Mouse (Mus musculus) thymus, adult 2 months (tissue): ENCODE data around the gene Lage3. TPM values are rescaled to one million over a fixed set of nuclear protein-coding genes. Genes with fewer than 3 reads are reported as not detected.

ENCODE experiments used
- DNase-seq: peaks from one replicate; pipeline ENCODE4 v3.0.0; 2021
- H3K27ac ChIP-seq: fragments of 200-500 bp; 2 replicates; pipeline ENCODE4 v1.5.1; 2012; ENCODE audit warnings: low read length, control low read depth; ENCODE audit not compliant: control insufficient read depth, insufficient read depth
- H3K27me3 ChIP-seq: fragments of 200-500 bp; 2 replicates; pipeline ENCODE4 v1.6.1; 2012; ENCODE audit warnings: mild to moderate bottlenecking, low read length, moderate library complexity, mixed read lengths; ENCODE audit not compliant: control insufficient read depth, insufficient read depth
- H3K36me3 ChIP-seq: fragments of 200-500 bp; 2 replicates; pipeline ENCODE4 v1.6.1; 2012; ENCODE audit warnings: mild to moderate bottlenecking, low read length, moderate library complexity; ENCODE audit not compliant: control insufficient read depth, insufficient read depth
- H3K4me1 ChIP-seq: fragments of 200-500 bp; replicated peaks from 2 replicates; pipeline ENCODE4 v1.6.1; 2012; ENCODE audit warnings: low read length; ENCODE audit not compliant: control insufficient read depth, insufficient read depth
- H3K4me3 ChIP-seq: fragments of 200-500 bp; 2 replicates; pipeline ENCODE4 v1.5.1; 2012; ENCODE audit warnings: mild to moderate bottlenecking, low read length, control low read depth, moderate library complexity; ENCODE audit not compliant: control insufficient read depth, insufficient read depth
- CTCF ChIP-seq: fragments of 200-500 bp; IDR thresholded peaks from 2 replicates; pipeline ENCODE4 v1.5.1; 2012; ENCODE audit warnings: mild to moderate bottlenecking, control low read depth, low read length, moderate library complexity, borderline replicate concordance; ENCODE audit not compliant: control insufficient read depth, poor library complexity, insufficient read depth; ENCODE audit errors: extremely low read depth
- POLR2A ChIP-seq: fragments of 200-500 bp; IDR thresholded peaks from 2 replicates; pipeline ENCODE4 v1.6.1; 2012; ENCODE audit warnings: mild to moderate bottlenecking, low read length, control low read depth, moderate library complexity; ENCODE audit not compliant: control insufficient read depth, poor library complexity, insufficient read depth; ENCODE audit errors: extremely low read depth
- WGBS: fragments of 180-500 bp; shearing (Covaris S2); methylation state at CpG from one replicate; pipeline ENCODE4 v1.1.7; 2018; 5-methylcytosine and 5-hydroxymethylcytosine counted together
- polyA plus RNA-seq: library from polyadenylated mRNA; depleted of rRNA; stranded (reverse); fragments of >200 nt; gene quantifications from 2 replicates; pipeline ENCODE4 v1.2.3, GENCODE M21; 2012; rRNA removed

Lage3 gene
- polyA plus RNA-seq: 56.5 and 63.6 TPM in 2 replicates

DNA sequence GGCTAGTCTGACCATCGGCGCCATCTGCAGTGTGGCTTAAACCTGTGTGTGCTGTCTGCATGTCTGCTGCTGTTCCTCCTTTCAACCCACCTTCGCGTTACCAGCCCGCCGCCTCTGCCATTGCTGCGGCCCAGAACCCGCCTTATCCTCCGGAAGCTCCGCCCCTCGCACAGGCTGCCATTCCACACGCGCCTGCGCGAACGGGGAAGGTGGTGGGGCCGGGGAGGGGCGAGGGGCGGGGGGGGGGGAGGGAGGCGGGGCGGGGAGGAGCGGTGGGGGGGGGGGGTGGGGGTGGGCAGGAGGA is at the start of gene Lage3:
Gene Lage3, minus strand, starts transcription at position 152 of the 304 bp plus-strand sequence.
- TF ChIP-seq CTCF: no peak
- TF ChIP-seq POLR2A: peak; percentile 34; the same call in 1 of the 2 replicates
- Histone ChIP-seq H3K27me3 (no peaks in the 10 kb centered on the region), H3K4me3 (peak within 1 kb of the TSS; percentile 87), H3K27ac (peak within 1 kb of the TSS; percentile 33), H3K4me1 (peaks cover 4% of the 10 kb centered on the region), H3K36me3 (no peaks in the 10 kb centered on the region)
- DNase-seq: peak; percentile 77
- 0% methylated on average over 11 of the region's 22 CpGs for WGBS

DNA sequence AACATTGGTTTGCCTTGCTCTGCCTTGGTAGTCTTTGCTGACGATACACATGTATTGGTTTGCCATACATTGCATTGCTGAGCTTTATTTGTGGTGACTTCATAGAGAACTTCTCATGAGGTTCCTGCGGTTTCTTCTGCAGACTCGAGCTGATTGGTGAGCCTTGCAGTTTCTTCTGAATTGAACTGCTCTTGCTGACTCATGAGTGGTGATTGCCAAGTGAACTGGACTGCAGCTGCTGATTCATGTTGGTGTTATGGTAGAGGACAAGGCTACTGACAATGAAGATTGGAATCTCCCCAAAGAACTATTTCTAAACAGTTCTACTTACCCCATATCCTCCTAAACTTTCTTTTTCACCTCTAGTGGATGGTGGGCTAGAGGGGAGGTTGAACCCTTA is 46.7 kb upstream of the Lage3 start:
- DNase-seq: no peak
- WGBS: 85% methylated on average over 3 of the region's 3 CpGs
- Histone ChIP-seq H3K4me3 (no peak overlapping the region), H3K27me3 (no peaks in the 10 kb centered on the region), H3K27ac (no peak overlapping the region), H3K4me1 (no peaks in the 10 kb centered on the region), H3K36me3 (no peaks in the 10 kb centered on the region)
- TF ChIP-seq CTCF (no peak), POLR2A (no peak)

DNA sequence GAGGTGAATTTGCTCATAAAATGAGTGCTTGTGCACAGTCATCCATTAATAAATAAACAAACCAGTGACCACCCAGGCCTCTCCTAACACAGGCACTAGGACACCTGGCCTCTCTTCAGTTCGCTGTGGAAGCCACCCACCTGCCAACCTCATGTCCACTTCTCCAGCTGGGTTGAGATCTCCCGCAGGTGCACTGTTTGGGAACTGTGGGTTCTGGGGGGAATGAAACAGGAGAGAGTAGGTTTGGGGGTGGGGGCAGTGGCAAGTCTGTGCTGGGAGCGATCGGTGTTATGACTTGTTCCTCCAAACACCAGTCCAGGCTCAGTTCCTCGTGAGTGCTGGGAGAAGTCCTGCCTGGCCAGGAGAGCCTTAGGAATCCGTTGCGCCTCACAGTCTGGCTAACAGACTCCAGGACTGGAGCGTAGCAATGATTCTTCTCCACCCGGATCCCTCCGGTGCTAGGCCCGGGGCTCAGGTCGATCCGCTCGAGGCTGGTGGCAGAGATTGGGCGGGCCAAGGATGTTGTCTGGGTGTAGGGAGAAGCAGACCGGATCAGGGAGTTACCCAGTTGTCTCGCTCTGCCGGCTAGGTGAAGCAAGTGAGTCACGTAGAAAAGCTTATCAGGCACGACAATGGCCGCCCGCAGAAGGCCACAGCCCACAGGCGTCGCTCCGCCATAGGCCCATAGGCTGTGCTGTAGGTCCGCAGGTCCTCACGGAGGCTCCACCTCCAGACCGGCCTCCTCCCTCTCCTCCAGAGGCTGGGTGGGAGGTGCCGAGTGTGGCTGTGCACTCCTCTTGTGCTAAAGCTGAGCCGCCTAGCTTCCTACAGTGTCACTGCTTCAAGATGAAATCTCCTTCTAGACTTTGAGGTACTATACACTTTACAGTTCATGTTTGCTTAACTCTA is 39.4 kb upstream of the Lage3 start, which contains the start of the genes Fam3a and Ikbkg:
Gene Fam3a, minus strand, starts transcription at position 738 of the 909 bp plus-strand sequence.
Gene Ikbkg, plus strand, starts transcription at position 756 of the 909 bp plus-strand sequence.
- Histone ChIP-seq H3K27ac (peak within 1 kb of the TSS; percentile 55), H3K27me3 (no peaks in the 10 kb centered on the region), H3K4me3 (peak within 1 kb of the TSS; percentile 80), H3K36me3 (no peaks in the 10 kb centered on the region), H3K4me1 (peaks cover 4% of the 10 kb centered on the region)
- DNase-seq: peak; percentile 82
- TF ChIP-seq CTCF (no peak), POLR2A (no peak)
- 3% methylated on average over 30 of the region's 30 CpGs for WGBS

DNA sequence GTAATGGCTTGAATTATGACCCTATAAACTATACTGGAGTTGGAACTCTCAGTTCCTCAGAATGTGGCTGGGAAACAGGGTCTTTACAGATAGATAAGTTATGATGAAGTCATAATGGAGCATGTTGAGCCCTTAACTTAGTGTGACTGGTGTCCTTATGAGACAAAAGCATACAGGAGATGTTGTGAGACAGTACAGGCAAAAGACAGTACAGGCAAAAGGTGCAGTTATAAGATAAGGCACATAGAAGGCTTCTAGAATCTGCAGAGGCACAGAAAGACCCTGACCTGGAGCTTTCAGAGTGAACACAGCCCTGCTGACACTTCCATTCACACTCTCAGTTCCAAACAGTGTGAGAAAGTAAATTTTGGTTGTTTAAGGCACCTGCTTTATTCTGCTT is 34.7 kb upstream of the Lage3 start:
- Histone ChIP-seq H3K4me3 (no peak overlapping the region), H3K27ac (no peak overlapping the region), H3K27me3 (no peaks in the 10 kb centered on the region), H3K36me3 (peaks cover 6% of the 10 kb centered on the region; the same call in 1 of the 2 replicates), H3K4me1 (peaks cover 3% of the 10 kb centered on the region)
- TF ChIP-seq POLR2A (no peak), CTCF (no peak)
- no peak for DNase-seq

DNA sequence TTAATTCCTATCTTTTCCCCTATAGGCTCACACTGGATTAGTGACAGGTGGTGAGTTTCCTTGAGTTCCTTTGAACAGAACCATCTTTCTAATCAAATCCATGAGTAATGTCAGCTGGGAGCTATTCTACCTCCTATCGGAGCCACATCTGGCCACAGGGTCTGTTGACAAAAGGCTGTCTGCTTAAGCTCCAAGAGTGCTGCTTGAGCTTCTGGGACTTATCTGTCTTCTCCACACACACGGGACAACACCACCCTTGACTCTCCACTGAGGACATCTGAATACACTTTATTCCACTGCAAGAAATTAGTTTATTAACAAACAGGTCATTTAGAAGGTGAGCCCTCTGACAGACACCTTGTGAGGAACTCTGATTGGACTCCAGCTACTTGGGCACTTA is 31.0 kb upstream of the Lage3 start:
- 100% methylated on average over 2 of the region's 2 CpGs for WGBS
- TF ChIP-seq POLR2A (no peak), CTCF (no peak)

DNA sequence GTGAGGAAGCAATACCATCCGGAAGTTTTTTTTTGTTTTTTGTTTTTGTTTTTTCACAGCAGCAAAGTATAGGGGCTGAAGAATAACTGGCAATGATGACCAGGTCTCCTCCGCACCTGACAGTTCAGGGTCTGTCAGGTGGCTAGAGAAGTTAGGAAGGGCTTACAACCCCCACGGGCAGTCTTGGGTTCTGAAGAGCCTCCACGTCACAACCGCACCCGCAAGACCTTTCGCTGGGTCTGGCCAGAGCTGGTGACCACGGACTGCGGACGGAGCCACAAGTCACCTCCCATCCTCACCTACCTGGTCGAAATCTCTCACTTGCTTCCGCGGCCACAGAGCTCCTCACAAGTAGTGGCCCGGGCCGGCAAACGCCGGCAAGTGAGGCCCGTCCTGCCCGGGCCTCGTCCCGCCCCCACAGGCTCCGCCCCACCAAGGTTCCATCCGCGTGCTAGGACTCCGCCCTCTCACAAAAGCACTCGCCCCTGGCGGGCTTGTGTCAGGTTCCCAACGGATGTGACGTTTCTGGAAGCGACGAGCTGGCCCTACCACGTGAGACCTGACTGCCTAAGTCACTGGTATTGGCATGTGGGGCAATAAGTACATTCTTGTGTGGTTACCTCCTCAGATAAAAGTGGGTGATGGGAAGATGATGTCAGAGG is 19.6 kb upstream of the Lage3 start, which contains the start of the genes Ubl4a and Slc10a3:
Gene Ubl4a, minus strand, starts transcription at position 331 of the 662 bp plus-strand sequence.
Gene Slc10a3, minus strand, starts transcription at position 462 of the 662 bp plus-strand sequence.
- no peak within 1 kb of the TSS for H3K27ac ChIP-seq
- H3K4me3 ChIP-seq: peak within 1 kb of the TSS; percentile 91
- H3K4me1 ChIP-seq: 0 out of 2 replicates have a peak, but pooled peaks cover 4% of the 10 kb centered on the region
- H3K27me3 ChIP-seq: no peaks in the 10 kb centered on the region
- under 1% methylated on average over 32 of the region's 32 CpGs for WGBS
- peak; percentile 82 for DNase-seq
- H3K36me3 ChIP-seq: no peaks in the 10 kb centered on the region
- TF ChIP-seq POLR2A (0 out of 2 replicates have a peak, but pooled peaks have one; percentile 33), CTCF (no peak)

More for the DNA sequence above, 31.0 kb upstream of the Lage3 start:
- Histone ChIP-seq H3K4me3 (no peak overlapping the region), H3K4me1 (no peaks in the 10 kb centered on the region), H3K36me3 (peaks cover 6% of the 10 kb centered on the region; the same call in 1 of the 2 replicates), H3K27me3 (no peaks in the 10 kb centered on the region), H3K27ac (no peak overlapping the region)
- no peak for DNase-seq
